Mouse (Mus musculus) forebrain, embryonic 16.5 days (tissue): ENCODE measurements around the gene Elf1. TPM values are rescaled to one million over a fixed set of nuclear protein-coding genes. Genes with fewer than 3 reads are reported as not detected.

Experiments
- ATAC-seq: fragments of 200-750 bp; cut with Nextera tagmentation; 2 replicates; pipeline ENCODE4 v1.8.0; 2017; ENCODE audit warnings: mild to moderate bottlenecking, moderate library complexity
- H3K27ac ChIP-seq: fragments of 300-500 bp; sonication (generic); 2 replicates; pipeline ENCODE4 v1.5.1; 2014; ENCODE audit warnings: low read length, control low read depth
- H3K27me3 ChIP-seq: fragments of 300-500 bp; sonication (generic); replicated peaks from 2 replicates; pipeline ENCODE4 v1.6.1; 2014; ENCODE audit warnings: low read length; ENCODE audit not compliant: control insufficient read depth, insufficient read depth
- H3K36me3 ChIP-seq: fragments of 300-500 bp; sonication (generic); 2 replicates; pipeline ENCODE4 v1.6.1; 2014; ENCODE audit not compliant: control insufficient read depth, insufficient read depth
- H3K4me1 ChIP-seq: fragments of 300-500 bp; sonication (generic); replicated peaks from 2 replicates; pipeline ENCODE4 v1.6.1; 2014; ENCODE audit warnings: low read length; ENCODE audit not compliant: control insufficient read depth, insufficient read depth
- H3K4me2 ChIP-seq: fragments of 300-500 bp; sonication (generic); 2 replicates; pipeline ENCODE4 v1.6.1; 2014; ENCODE audit warnings: mild to moderate bottlenecking, low read length, control low read depth
- H3K4me3 ChIP-seq: fragments of 300-500 bp; sonication (generic); replicated peaks from 2 replicates; pipeline ENCODE4 v1.5.1; 2014; ENCODE audit warnings: mild to moderate bottlenecking, low read length, control low read depth
- H3K9ac ChIP-seq: fragments of 300-500 bp; sonication (generic); replicated peaks from 2 replicates; pipeline ENCODE4 v1.6.1; 2014; ENCODE audit warnings: low read depth, low read length, control low read depth
- H3K9me3 ChIP-seq: fragments of 300-500 bp; sonication (generic); 2 replicates; pipeline ENCODE4 v1.6.1; 2016; ENCODE audit warnings: low read length; ENCODE audit not compliant: control insufficient read depth
- WGBS: fragments of 180-500 bp; shearing (Covaris S2); extraction: QIAGEN DNeasy Blood & Tissue Kit; methylation state at CpG from one replicate; pipeline ENCODE4 v1.1.7; 2014; 5-methylcytosine and 5-hydroxymethylcytosine counted together
- polyA plus RNA-seq: library from polyadenylated mRNA; unstranded; fragments of >200 nt; fragmentation: Nextera tagmentation; extraction: Ambion mirVana; gene quantifications from 2 replicates; pipeline ENCODE4 v1.2.1, GENCODE M21; 2015

Gene Elf1
- polyA plus RNA-seq, 1 experiment from 2014 or later: 2.7 TPM

- WGBS: 92% methylated on average over 13 of the region's 13 CpGs
- H3K4me2 ChIP-seq: no peak overlapping the region
These were observed 92.6 kb downstream of the Elf1 start for GRCm38 (mm10) chr14:79573482-79574191.

GRCm38 (mm10) chr14:79574361-79574760 is 93.4 kb downstream of the Elf1 start:
- H3K36me3 ChIP-seq: no peaks in the 10 kb centered on the region
- no peak overlapping the region for H3K4me2 ChIP-seq
- H3K27ac ChIP-seq: no peak overlapping the region
- H3K9me3 ChIP-seq: no peaks in the 10 kb centered on the region
- ATAC-seq: no peak
- no peak overlapping the region for H3K9ac ChIP-seq
- 93% methylated on average over 1 of the region's 1 CpGs for WGBS
- H3K4me1 ChIP-seq: no peaks in the 10 kb centered on the region
- H3K4me3 ChIP-seq: no peak overlapping the region
- H3K27me3 ChIP-seq: no peaks in the 10 kb centered on the region

More at GRCm38 (mm10) chr14:79573482-79574191, 92.6 kb downstream of the Elf1 start:
- Histone ChIP-seq H3K4me3 (no peak overlapping the region), H3K4me1 (no peaks in the 10 kb centered on the region), H3K36me3 (no peaks in the 10 kb centered on the region), H3K27ac (no peak overlapping the region), H3K9ac (no peak overlapping the region), H3K27me3 (no peaks in the 10 kb centered on the region), H3K9me3 (no peaks in the 10 kb centered on the region)
- no peak for ATAC-seq

DNA sequence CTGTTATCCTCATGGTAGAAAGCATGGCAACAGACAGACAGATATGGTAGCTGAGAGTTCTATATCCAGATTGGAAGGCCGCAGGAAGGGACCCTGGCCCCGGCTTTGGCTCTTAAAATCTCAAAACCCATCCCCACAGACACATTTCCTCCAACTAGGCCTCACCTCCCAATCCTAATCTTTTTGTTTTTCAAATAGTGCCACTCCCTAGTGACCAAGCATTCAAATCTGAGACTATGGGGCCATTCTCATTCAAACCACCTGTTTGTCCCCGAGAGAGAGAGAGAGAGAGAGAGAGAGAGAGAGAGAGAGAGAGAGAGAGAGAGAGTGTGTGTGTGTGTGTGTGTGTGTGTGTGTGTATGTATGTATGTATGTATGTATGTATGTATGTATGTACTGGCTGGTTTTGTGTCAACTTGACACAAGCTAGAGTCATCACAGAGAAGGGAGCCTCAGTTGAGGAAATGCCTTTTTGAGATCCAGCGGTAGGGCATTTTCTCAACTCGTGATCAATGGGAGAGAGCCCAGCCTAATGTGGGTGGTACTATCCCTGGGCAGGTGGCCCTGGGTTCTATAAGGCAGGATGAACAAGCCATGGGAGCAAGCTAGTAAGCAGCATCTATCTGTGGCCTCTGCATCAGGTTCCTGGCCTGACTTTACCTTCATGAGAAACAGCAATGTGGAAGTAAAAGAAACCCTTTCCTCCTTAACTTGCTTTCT is 102.7 kb downstream of the Elf1 start:
- ATAC-seq: no peak
- H3K36me3 ChIP-seq: no peaks in the 10 kb centered on the region
- H3K9me3 ChIP-seq: no peaks in the 10 kb centered on the region
- WGBS: 88% methylated on average over 5 of the region's 5 CpGs
- H3K27me3 ChIP-seq: no peaks in the 10 kb centered on the region
- H3K4me3 ChIP-seq: no peak overlapping the region
- peaks cover 5% of the 10 kb centered on the region for H3K4me1 ChIP-seq
- no peak overlapping the region for H3K9ac ChIP-seq
- H3K4me2 ChIP-seq: no peak overlapping the region
- H3K27ac ChIP-seq: no peak overlapping the region

GRCm38 (mm10) chr14:79586499-79587138 is 105.6 kb downstream of the Elf1 start:
- Histone ChIP-seq H3K9me3 (no peaks in the 10 kb centered on the region), H3K4me2 (peak overlapping the region; percentile 69), H3K4me1 (peaks cover 13% of the 10 kb centered on the region), H3K27me3 (no peaks in the 10 kb centered on the region), H3K36me3 (no peaks in the 10 kb centered on the region), H3K9ac (peak overlapping the region; percentile 73), H3K27ac (peak overlapping the region; percentile 99), H3K4me3 (peak overlapping the region; percentile 77)
- 39% methylated on average over 16 of the region's 16 CpGs for WGBS
- no peak for ATAC-seq

- peak within 1 kb of the TSS; percentile 73 for H3K9ac ChIP-seq
- no peaks in the 10 kb centered on the region for H3K36me3 ChIP-seq
- under 1% methylated on average over 60 of the region's 60 CpGs for WGBS
- no peaks in the 10 kb centered on the region for H3K9me3 ChIP-seq
- peak within 1 kb of the TSS; percentile 77 for H3K4me3 ChIP-seq
- ATAC-seq: peak; percentile 98
- H3K27ac ChIP-seq: peak within 1 kb of the TSS; percentile 99
- peaks cover 13% of the 10 kb centered on the region for H3K4me1 ChIP-seq
- H3K4me2 ChIP-seq: peak within 1 kb of the TSS; percentile 86
- H3K27me3 ChIP-seq: no peaks in the 10 kb centered on the region
These were observed 106.3 kb downstream of the Elf1 start, which contains the start of gene Sugt1 for GRCm38 (mm10) chr14:79587139-79587851. Gene Sugt1, plus strand, starts transcription at chr14:79587691.

DNA sequence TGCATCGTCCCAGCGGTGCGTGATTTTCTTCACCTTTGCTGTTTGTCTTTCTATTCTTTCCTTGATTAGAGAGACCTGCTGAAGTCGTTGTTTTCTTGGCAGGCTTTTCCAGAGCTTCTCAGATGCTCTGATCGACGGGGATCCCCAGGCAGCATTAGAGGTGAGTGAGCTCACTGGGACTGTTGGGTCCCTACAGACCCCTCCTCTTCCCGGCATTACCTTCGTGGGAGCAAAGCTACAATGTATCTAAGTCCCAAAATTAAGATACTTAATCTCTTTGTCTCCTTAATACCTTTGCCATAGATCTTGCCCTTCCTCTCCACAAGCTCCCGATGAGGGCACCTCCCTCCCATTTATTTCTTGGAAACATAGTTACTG is 106.8 kb downstream of the Elf1 start:
- peak; percentile 29 for ATAC-seq
- Histone ChIP-seq H3K36me3 (no peaks in the 10 kb centered on the region), H3K4me1 (peaks cover 13% of the 10 kb centered on the region), H3K9me3 (no peaks in the 10 kb centered on the region), H3K27ac (peak overlapping the region; percentile 99), H3K27me3 (no peaks in the 10 kb centered on the region), H3K4me2 (peak overlapping the region; percentile 86), H3K4me3 (peak overlapping the region; percentile 77), H3K9ac (peak overlapping the region; percentile 73)
- 2% methylated on average over 9 of the region's 9 CpGs for WGBS

- 87% methylated on average over 9 of the region's 9 CpGs for WGBS
These were observed 107.5 kb downstream of the Elf1 start for GRCm38 (mm10) chr14:79588534-79588951.

DNA sequence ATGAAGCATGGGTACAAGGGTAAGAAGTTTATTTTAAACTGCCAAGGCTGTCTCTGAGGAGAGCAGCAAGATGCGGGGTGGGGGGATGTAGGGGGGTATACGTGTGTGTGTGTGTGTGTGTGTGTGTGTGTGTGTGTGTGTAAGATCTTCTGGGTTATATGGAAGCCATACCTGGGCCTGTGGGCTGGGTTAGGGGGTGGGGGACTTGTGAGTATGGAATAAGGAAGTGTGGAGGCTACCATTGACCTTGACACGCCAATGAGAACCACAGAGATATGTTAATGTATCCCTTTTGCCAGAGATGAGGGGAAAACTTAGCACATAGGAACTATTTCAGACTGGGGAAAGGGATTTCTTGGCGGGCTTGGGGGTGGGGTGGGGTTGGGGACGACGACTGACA is 108.4 kb downstream of the Elf1 start:
- Histone ChIP-seq H3K9ac (no peak overlapping the region), H3K4me3 (no peak overlapping the region), H3K27me3 (no peaks in the 10 kb centered on the region), H3K4me1 (peaks cover 13% of the 10 kb centered on the region), H3K9me3 (no peaks in the 10 kb centered on the region), H3K36me3 (no peaks in the 10 kb centered on the region), H3K27ac (no peak overlapping the region), H3K4me2 (no peak overlapping the region)
- 98% methylated on average over 6 of the region's 6 CpGs for WGBS
- no peak for ATAC-seq

More at GRCm38 (mm10) chr14:79588534-79588951, 107.5 kb downstream of the Elf1 start:
- Histone ChIP-seq H3K4me1 (peaks cover 13% of the 10 kb centered on the region), H3K36me3 (no peaks in the 10 kb centered on the region), H3K4me3 (peak overlapping the region; percentile 77), H3K9ac (no peak overlapping the region), H3K27me3 (no peaks in the 10 kb centered on the region), H3K9me3 (no peaks in the 10 kb centered on the region), H3K27ac (no peak overlapping the region), H3K4me2 (peak overlapping the region; percentile 86)
- ATAC-seq: no peak

GRCm38 (mm10) chr14:79590916-79591315 is 109.9 kb downstream of the Elf1 start:
- Histone ChIP-seq H3K4me1 (peaks cover 13% of the 10 kb centered on the region), H3K36me3 (peaks cover 4% of the 10 kb centered on the region; the same call in 1 of the 2 replicates), H3K4me2 (no peak overlapping the region), H3K4me3 (no peak overlapping the region), H3K27ac (no peak overlapping the region), H3K27me3 (no peaks in the 10 kb centered on the region), H3K9me3 (no peaks in the 10 kb centered on the region), H3K9ac (no peak overlapping the region)
- no peak for ATAC-seq
- WGBS: 97% methylated on average over 8 of the region's 8 CpGs
